Mouse (Mus musculus): Measurements from ENCODE around the gene Cd2bp2. TPM values are rescaled to one million over a fixed set of nuclear protein-coding genes. Genes with fewer than 3 reads are reported as not detected.

Cd2bp2 gene
- total and polyA plus RNA-seq, 3 experiments: 56.7 to 64.8 TPM; not detected in 1

DNA sequence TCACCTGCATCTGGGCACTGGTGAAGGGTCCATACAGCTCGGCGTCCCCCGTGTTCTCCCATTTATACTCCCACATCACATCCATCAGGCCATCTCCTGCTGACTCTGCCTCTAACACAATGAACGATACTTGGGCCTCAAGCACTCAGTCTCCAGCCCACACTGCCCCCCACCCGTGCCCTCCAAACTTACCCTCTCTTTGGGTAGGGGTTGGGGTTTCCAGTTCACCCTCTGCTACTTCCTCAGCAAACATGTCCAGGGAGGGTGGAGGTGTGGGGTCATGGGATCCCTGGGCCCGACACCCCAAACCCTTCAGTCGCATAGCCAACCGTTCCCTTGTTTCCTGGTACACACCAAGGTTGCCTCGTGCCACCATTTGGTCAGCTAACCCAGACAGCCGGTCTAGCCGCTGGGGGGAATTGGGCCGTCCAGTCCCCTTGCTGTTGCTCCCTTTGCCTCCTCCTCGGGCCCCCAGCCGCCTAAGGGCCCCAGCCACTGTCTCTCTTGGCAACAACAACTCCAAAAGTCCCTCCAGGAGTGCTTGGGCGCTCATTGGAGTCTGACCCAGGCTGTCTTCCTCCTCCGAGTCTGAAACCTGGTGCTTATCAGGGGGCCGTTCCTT lies 1.7 kb downstream of the Cd2bp2 start:
- no peak overlapping the region for H3K9ac ChIP-seq (ENCODE audit: control insufficient read depth, low read depth, low read length, poor library complexity, severe bottlenecking)
- peaks cover 14% of the 10 kb centered on the region for H3K79me2 ChIP-seq (ENCODE audit: control insufficient read depth, insufficient read depth, low read length, poor library complexity)
- no peak for DNase-seq (ENCODE audit: low read depth, low spot score)
- H3K36me3 ChIP-seq (ENCODE audit: control insufficient read depth in 1 of 2, insufficient read depth in 2 of 2, low read length in 2 of 2): peaks cover 0 to 12% of the 10 kb centered on the region in 2 experiments; a peak in 2 of 4 replicates
- H3K4me1 ChIP-seq (ENCODE audit: control insufficient read depth in 1 of 2, insufficient read depth in 2 of 2, low read length in 2 of 2): peaks cover 0 to 12% of the 10 kb centered on the region in 2 experiments; a peak in 2 of 4 replicates
- H3K9me3 ChIP-seq (replicated peaks; ENCODE audit: insufficient read depth, low read length): no peaks in the 10 kb centered on the region
- H3K4me3 ChIP-seq (ENCODE audit: control insufficient read depth in 1 of 2, insufficient read depth in 1 of 2, low read depth in 2 of 2, low read length in 2 of 2): no peak overlapping the region
- TF ChIP-seq POLR2AphosphoS5 (IDR thresholded peaks at IDR 0.05; ENCODE audit: borderline replicate concordance, low read depth, low read length): no peak
- TF ChIP-seq NRF1 (IDR thresholded peaks at IDR 0.05; ENCODE audit: insufficient read depth, low read depth, low read length, poor library complexity, severe bottlenecking): no peak
- TF ChIP-seq MYB (IDR thresholded peaks at IDR 0.05; ENCODE audit: low read depth, low read length): no peak
- no peak for TF ChIP-seq NELFE (IDR thresholded peaks at IDR 0.05; ENCODE audit: low read depth, low read length)
- no peak for TF ChIP-seq GABPA (IDR thresholded peaks at IDR 0.05; ENCODE audit: low read depth, low read length)
- TF ChIP-seq USF2 (IDR thresholded peaks at IDR 0.05; ENCODE audit: borderline replicate concordance in 1 of 2, insufficient read depth in 1 of 2, low read depth in 1 of 2, low read length in 2 of 2): no peak
- TF ChIP-seq RAD21 (IDR thresholded peaks at IDR 0.05; ENCODE audit: low read depth, low read length): no peak
- no peak for TF ChIP-seq ZC3H11A (IDR thresholded peaks at IDR 0.05; ENCODE audit: low read depth, low read length)
- TF ChIP-seq MAFK (IDR thresholded peaks at IDR 0.05; ENCODE audit: borderline replicate concordance, low read depth, low read length): no peak
- no peak overlapping the region for H3K27ac ChIP-seq (ENCODE audit: control insufficient read depth, low read depth, low read length)
- H3K27me3 ChIP-seq (ENCODE audit: control insufficient read depth in 1 of 2, insufficient read depth in 2 of 2, low read length in 2 of 2): no peaks in the 10 kb centered on the region

DNA sequence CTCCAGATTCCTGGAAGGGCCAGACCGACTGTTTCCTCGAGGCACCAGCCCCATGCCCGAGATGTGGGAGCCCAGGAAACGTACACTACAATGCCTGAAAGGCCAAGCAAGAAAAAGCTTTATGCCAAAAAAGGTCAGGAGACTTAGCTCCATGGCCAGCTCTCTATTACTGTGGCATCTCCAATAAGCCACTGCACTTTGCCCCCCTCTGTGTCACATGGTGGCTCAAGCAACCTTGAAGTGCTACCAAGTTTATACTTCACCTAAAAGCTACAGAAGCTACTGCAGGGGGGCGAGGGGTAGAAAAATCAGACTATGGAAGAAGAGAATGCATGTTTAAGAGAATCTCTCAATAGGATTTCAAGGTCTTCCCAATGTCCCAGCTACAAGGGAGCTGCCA lies 2.9 kb downstream of the Cd2bp2 start:
- no peak overlapping the region for H3K9ac ChIP-seq (ENCODE audit: control insufficient read depth, low read depth, low read length, poor library complexity, severe bottlenecking)
- peaks cover 0 to 12% of the 10 kb centered on the region in 2 experiments; a peak in 2 of 4 replicates for H3K4me1 ChIP-seq (ENCODE audit: control insufficient read depth in 1 of 2, insufficient read depth in 2 of 2, low read length in 2 of 2)

More for the DNA sequence above, 2.9 kb downstream of the Cd2bp2 start:
- peaks cover 14% of the 10 kb centered on the region for H3K79me2 ChIP-seq (ENCODE audit: control insufficient read depth, insufficient read depth, low read length, poor library complexity)
- peaks cover 0 to 12% of the 10 kb centered on the region in 2 experiments; a peak in 2 of 4 replicates for H3K36me3 ChIP-seq (ENCODE audit: control insufficient read depth in 1 of 2, insufficient read depth in 2 of 2, low read length in 2 of 2)
- H3K4me3 ChIP-seq (ENCODE audit: control insufficient read depth in 1 of 2, insufficient read depth in 1 of 2, low read depth in 2 of 2, low read length in 2 of 2): no peak overlapping the region
- TF ChIP-seq UBTF (IDR thresholded peaks at IDR 0.05; ENCODE audit: borderline replicate concordance, insufficient read depth, low read depth, low read length): no peak
- TF ChIP-seq TAL1 (IDR thresholded peaks at IDR 0.05; ENCODE audit: low read length): no peak
- no peak for TF ChIP-seq ETS1 (IDR thresholded peaks at IDR 0.05; ENCODE audit: low read depth, low read length)
- TF ChIP-seq MAX (IDR thresholded peaks at IDR 0.05; ENCODE audit: low read length): no peak
- TF ChIP-seq USF1 (IDR thresholded peaks at IDR 0.05; ENCODE audit: low read depth, low read length): no peak
- no peak for TF ChIP-seq HCFC1 (IDR thresholded peaks at IDR 0.05; ENCODE audit: low read depth, low read length)
- TF ChIP-seq EP300 (IDR thresholded peaks at IDR 0.05; ENCODE audit: low read depth in 1 of 2, low read length in 2 of 2): no peak
- TF ChIP-seq MYC (IDR thresholded peaks at IDR 0.05; ENCODE audit: low read depth, low read length): no peak
- no peak for TF ChIP-seq ZMIZ1 (IDR thresholded peaks at IDR 0.05; ENCODE audit: low read depth, low read length)
- no peak for TF ChIP-seq BHLHE40 (IDR thresholded peaks at IDR 0.05; ENCODE audit: borderline replicate concordance, low read depth, low read length)
- no peak for TF ChIP-seq POLR2AphosphoS2 (IDR thresholded peaks at IDR 0.05; ENCODE audit: low read length)
- TF ChIP-seq MAZ (IDR thresholded peaks at IDR 0.05; ENCODE audit: low read depth, low read length): no peak
- no peak for TF ChIP-seq MEF2A (IDR thresholded peaks at IDR 0.05; ENCODE audit: extremely low read depth, insufficient replicate concordance, low read depth, low read length, poor library complexity, severe bottlenecking)
- TF ChIP-seq TCF12 (IDR thresholded peaks at IDR 0.05; ENCODE audit: low read depth, low read length): no peak
- no peak for TF ChIP-seq SIN3A (IDR thresholded peaks at IDR 0.05; ENCODE audit: low read length)
- TF ChIP-seq ZKSCAN1 (IDR thresholded peaks at IDR 0.05; ENCODE audit: low read depth, low read length): no peak
- no peak for TF ChIP-seq MXI1 (IDR thresholded peaks at IDR 0.05; ENCODE audit: low read depth, low read length)
- no peak for TF ChIP-seq RCOR1 (IDR thresholded peaks at IDR 0.05; ENCODE audit: low read depth, low read length)
- TF ChIP-seq CTCF (IDR thresholded peaks at IDR 0.05 in 2 of 3, conservative IDR thresholded peaks at IDR 0.05 in 1 of 3; ENCODE audit: control insufficient read depth in 1 of 3, insufficient read depth in 1 of 3, low read depth in 2 of 3, low read length in 3 of 3, poor library complexity in 1 of 3, severe bottlenecking in 1 of 3): no peak
- TF ChIP-seq TBP (IDR thresholded peaks at IDR 0.05; ENCODE audit: low read depth, low read length): no peak
- H3K9me3 ChIP-seq (replicated peaks; ENCODE audit: insufficient read depth, low read length): no peaks in the 10 kb centered on the region
- no peak for DNase-seq (ENCODE audit: low read depth, low spot score)
- no peak overlapping the region for H3K27ac ChIP-seq (ENCODE audit: control insufficient read depth, low read depth, low read length)
- H3K27me3 ChIP-seq (ENCODE audit: control insufficient read depth in 1 of 2, insufficient read depth in 2 of 2, low read length in 2 of 2): no peaks in the 10 kb centered on the region

Measured in MEL (cell line).